Mouse (Mus musculus): Measurements from ENCODE around the gene Gm14399.
"Not testable (repeated sequence)": the region's sequence is repeated elsewhere in the genome, so short reads cannot be mapped to it uniquely, and the experiment has no call there.

DNA sequence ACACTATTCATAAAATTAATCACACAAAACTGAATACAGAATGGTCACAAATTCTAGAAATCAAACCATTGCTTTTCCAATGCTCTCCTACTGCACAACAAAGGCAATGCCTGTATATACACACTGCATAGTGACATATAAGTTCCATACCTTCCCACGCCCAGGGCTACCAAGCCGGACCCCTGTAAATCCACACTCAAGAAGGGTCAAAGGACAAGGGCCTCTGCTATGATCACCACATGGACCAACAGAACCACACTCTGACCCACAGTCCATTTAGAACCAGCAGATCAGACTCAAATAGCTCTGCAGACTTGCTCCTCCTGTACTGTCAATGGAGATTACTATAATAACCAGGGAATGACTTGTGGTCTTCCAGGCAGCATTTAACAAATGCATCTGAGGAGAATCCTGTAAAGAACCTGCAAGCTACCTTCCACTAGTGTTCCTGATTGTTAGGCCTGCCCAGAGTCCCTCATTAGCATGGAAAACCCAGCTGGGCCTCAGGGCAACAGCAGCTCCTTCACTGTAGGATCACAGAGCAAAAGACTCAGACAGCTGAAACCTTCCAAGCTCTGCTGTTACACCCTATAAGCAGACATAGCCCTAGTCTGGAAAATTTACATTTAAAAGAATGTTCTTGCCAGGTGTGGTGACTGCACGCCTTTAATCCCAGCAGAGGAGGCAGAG lies 31.2 kb upstream of the Gm14399 start:
- not testable (repeated sequence) for TF ChIP-seq POLR2A, CTCF (IDR thresholded peaks at IDR 0.05; ENCODE audit: extremely low read depth, insufficient read depth, low read length)
